Mouse (Mus musculus) megakaryocyte, adult 5-6 weeks (primary cell): ENCODE measurements around the gene Prkcz. TPM values are rescaled to one million over a fixed set of nuclear protein-coding genes. Genes with fewer than 3 reads are reported as not detected.
"Not testable (repeated sequence)": the region's sequence is repeated elsewhere in the genome, so short reads cannot be mapped to it uniquely, and the experiment has no call there.

Experiments
- ATAC-seq: 2 replicates; pipeline ENCODE4 v1.8.0; 2016; ENCODE audit warnings: mild to moderate bottlenecking, inconsistent platforms; ENCODE audit not compliant: poor library complexity, severe bottlenecking
- total RNA-seq, 2 experiments: library from RNA; stranded (forward) in 1 of 2; stranded (reverse) in 1 of 2; fragments of 153-499, 151-499 nt in 1 of 2; fragments of 221-1000, 200-1000 nt in 1 of 2; gene quantifications; 2 replicates each; pipeline versions ENCODE4 v1.2.3 to v1.2.4; 2015 to 2017

Gene Prkcz
- total RNA-seq, 2 experiments from 2014 or later = 0.18 TPM; not detected in 1

- ATAC-seq = peak; percentile 80
Measured at GRCm38 (mm10) chr4:155249648-155250351, 111.4 kb downstream of the Prkcz start, which contains the start of gene Faap20. Gene Faap20 (plus strand): TSS chr4:155249802.

GRCm38 (mm10) chr4:155249257-155249647 is 111.9 kb downstream of the Prkcz start:
- peak; percentile 85 for ATAC-seq

DNA sequence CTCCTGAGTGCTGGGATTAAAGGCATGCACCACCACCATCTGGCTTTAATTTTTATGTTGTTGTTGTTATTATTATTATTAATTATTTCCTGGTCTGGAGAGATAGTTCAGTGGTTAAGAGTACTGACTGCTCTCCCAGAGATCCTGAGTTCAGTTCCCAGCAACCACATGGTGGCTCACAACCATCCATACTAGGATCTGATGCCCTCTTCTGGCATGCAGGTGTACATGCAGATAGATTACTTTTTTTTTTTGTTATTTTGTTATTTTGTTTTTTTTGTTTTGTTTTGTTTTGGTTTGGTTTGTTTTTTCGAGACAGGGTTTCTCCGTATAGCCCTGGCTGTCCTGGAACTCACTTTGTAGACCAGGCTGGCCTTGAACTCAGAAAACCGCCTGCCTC is 113.1 kb downstream of the Prkcz start:
- ATAC-seq = not testable (repeated sequence)

GRCm38 (mm10) chr4:155246691-155247105 is 114.5 kb downstream of the Prkcz start:
- no peak for ATAC-seq

- ATAC-seq = no peak
Measured at GRCm38 (mm10) chr4:155245770-155246492, 115.2 kb downstream of the Prkcz start.

- no peak for ATAC-seq
Measured at GRCm38 (mm10) chr4:155243233-155243632, 117.9 kb downstream of the Prkcz start.

- ATAC-seq = no peak
Measured at GRCm38 (mm10) chr4:155242292-155242691, 118.9 kb downstream of the Prkcz start.

GRCm38 (mm10) chr4:155241789-155242188 is 119.4 kb downstream of the Prkcz start:
- ATAC-seq = no peak

GRCm38 (mm10) chr4:155239494-155239893 is 121.7 kb downstream of the Prkcz start:
- no peak for ATAC-seq

DNA sequence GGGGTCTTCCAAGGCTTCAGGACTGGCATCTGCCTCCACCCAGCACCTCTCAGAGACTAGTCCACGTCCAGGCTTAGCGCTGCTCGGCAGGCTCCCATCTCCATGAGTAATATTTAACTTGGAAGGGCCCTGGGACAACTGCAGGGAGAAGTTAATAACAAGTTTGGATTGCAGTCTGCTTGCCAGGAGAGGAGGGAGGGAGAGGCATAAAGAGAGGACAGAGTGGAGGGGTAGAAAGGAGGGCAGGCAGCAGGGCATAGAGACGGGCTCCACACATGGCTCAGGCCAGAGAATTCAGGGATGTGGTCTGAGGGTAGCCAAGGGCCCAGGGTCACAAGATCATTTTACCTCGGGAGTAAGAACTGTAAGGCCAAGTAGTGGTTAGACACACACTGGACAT is 122.9 kb downstream of the Prkcz start:
- no peak for ATAC-seq

GRCm38 (mm10) chr4:155236737-155237385 is 124.3 kb downstream of the Prkcz start:
- no peak for ATAC-seq

DNA sequence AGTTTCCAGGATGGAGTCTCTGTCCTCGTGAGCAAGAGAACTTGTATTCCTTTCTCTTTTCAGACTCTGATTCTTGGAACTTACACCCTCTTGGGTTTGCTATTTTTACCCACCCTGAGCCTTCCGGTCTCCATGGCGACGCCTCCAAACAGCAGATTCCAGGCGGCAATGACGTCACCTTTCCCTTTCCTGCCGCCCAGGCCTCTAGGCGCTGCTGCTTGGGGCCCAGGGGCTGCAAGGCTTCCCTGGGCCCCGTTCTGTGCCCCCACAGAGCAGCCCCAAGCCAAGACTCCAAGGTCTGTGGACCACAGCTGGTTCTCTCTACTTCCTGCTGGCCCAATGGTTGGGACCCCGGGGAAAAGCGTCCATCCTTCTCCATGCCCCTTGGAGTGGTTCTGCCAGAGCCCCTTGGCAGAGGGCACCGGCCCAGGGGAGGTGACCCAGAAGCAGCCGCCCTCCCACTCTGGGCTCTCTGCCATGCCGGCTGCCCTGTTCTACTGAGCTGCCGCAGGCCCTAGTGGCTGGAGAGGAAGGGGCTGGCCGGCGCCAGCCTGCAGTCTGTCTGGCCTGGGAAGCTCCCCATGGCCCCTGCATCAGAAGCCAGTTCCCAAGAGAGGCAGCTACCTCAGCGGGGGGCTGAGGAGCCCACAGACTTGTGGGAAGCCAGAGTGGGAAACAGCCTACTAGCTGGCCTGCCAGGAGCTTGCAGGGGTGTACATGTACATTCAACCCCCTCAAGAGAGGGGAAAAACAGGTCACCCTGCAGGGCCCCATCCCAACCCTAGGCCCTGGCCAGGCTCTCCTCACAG is 125.6 kb downstream of the Prkcz start:
- ATAC-seq = peak; percentile 32

GRCm38 (mm10) chr4:155234371-155235310 is 126.5 kb downstream of the Prkcz start:
- ATAC-seq = peak; percentile 86

DNA sequence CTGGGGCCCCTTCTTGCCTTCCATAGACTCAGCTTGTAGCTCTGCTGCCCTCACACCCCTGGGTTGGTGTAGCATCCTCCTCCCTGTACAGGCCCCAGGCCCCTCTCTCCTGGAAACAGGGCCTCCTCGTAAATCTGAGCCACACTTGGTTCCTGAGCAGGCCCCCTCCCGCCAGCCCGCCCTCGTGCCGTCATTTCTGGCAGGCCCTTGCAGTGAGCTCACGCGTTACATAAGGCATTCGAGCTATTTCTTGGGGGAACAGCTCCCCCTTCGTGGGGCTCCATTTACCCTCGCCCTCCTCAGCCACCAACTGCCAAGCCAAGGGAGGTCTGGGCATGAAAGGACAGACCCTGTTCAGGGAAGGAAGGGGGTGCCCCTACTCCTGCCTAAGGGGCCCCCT is 127.3 kb downstream of the Prkcz start:
- ATAC-seq = no peak

- ATAC-seq = no peak
Measured at GRCm38 (mm10) chr4:155228461-155228860, 132.7 kb downstream of the Prkcz start.

DNA sequence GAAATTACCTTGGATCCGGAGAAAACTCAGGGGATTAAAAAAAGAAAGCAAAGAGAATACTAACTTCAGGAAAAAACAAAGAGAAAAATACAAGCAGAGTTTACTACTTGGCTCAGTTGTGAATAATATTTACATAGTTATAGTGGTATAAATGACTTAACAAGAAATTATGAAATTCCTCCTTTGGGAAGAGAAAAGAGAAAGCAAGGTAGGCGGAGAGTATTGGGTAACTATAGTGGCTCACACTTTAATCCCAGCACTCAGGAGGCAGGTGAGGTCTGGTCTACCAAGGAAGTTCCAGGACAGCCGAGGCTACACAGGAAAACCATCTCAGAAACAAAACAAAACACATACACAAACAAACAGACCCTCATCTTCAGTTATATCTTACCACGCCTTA is 133.2 kb downstream of the Prkcz start:
- ATAC-seq = no peak

DNA sequence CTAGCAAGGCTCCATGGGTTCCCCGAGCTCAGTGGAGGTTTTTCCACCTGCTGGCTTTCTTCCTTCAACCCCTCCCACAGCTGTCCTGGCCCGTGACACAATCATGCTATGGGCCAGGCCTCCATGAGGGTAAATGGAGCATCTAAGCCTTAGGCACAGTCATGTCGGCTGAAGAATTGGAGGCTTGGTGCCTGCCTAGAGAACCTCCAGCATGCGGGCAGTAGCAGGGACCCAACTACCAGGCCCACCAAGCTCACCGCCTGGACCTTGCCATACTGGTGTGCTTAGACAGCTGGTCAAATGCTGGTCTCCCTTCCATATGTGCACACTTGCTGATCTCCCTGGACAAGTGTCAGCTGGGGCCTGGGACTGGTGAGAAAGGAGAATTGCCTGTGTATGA is 135.2 kb downstream of the Prkcz start:
- no peak for ATAC-seq

DNA sequence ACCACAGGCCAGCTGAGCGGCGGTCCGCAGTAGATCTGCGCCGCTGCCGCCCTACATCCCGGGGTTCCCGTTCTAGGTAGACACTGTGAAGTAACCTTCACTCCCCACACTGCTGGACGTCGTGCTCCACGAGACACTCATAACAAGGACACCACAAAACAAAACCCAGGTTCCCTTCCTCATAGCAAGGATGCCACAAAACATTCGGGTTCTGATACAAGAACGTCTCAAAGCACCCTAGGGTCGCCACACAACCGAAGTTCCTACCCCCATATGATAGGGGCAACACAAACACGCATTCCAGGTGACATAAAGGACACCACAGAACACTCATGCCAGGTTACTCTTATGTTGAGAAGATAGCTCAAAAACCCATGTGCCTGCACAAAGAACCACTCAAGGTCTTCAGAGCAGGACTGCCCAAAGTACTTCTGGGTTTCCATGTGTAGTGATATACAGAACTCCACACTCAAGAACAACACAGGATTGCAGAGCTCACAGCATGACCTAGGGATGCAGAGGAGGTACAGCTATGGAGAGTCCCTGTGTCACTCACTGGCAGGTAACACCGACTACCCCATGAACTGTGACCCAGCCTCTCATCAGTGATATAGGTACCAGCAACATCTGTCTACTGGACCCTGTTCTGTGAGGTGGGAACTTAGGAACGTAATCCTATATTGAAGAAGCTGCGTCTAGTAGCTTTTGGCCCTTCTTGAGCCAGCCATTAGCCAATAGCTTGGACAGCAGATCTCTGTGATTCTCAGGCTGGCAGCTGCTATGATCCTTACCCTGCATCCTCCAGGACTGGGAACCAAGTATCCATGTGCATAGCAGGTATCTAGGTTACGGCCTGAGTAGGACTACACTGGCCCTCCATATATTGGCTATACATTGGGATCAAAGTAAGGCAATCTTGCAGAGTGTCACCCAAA is 137.3 kb downstream of the Prkcz start:
- ATAC-seq = no peak
